Mouse (Mus musculus) olfactory bulb, adult 2 months (tissue): ENCODE measurements at regions not wholly inside any gene's neighbourhood (a gene's known extent, or its start where the extent isn't known, plus 50 kb on each side); places are given as distances from the start of the nearest gene placed in this dataset.

Experiments used
- CTCF ChIP-seq: fragments of 200-500 bp; IDR thresholded peaks from 2 replicates; pipeline ENCODE4 v1.5.1; 2012; ENCODE audit warnings: low read depth, mild to moderate bottlenecking, low read length, moderate library complexity; ENCODE audit not compliant: insufficient read depth
- POLR2A ChIP-seq: fragments of 200-500 bp; IDR thresholded peaks from 2 replicates; pipeline ENCODE4 v1.6.1; 2012; ENCODE audit warnings: mild to moderate bottlenecking, low read depth, low read length, moderate library complexity; ENCODE audit not compliant: insufficient read depth

DNA sequence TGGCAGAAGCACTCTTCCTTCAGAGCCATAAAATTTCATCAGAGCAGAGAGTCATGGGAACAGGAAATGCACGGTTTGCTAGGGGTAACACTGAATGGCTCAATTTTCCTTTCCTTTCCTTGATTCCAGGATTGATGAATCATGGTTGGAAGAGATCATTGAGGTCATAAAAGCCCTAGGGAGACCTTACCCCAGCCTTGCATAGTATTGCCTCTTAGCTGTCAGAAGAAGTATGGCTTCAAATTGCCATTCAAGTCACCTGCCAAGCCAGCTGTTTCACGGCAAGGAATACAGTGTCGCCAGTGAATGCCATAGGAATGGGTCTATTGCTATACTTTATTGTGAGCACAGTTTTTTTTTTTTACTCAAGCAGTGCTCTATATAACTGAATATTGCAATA is 162.4 kb upstream of the Pter start:
- no peak for TF ChIP-seq POLR2A
- TF ChIP-seq CTCF: no peak
